Mouse (Mus musculus): ENCODE measurements at regions not wholly inside any gene's neighbourhood (a gene's known extent, or its start where the extent isn't known, plus 50 kb on each side); places are given as distances from the start of the nearest gene placed in this dataset.

DNA sequence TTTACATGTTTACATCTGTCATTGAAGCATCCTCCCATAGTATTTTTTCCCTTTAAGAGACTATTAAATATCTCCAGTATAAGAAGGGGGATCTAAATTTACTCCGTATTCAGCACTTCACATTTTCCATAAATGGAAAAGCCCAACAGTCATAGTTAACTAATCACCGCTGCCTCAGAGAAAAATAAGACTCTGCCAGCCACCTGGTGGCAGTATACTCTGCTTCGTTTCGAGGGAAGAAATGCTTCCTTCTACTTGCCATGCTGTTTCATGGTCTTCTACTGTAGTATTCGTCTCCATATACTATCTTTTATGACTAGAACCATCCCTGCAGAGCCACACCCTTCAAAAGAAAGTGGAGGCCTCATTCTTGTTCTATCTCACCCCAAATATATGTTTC is 52.0 kb upstream of the Tro start:
- ATAC-seq (no peak), DNase-seq (no peak)
- WGBS (ENCODE audit: insufficient replicate concordance), result 28% methylated on average over 5 of the region's 5 CpGs
- H3K27me3 ChIP-seq (ENCODE audit: insufficient read depth, low read length), result no peaks in the 10 kb centered on the region
- no peaks in the 10 kb centered on the region for H3K36me3 ChIP-seq (replicated peaks; ENCODE audit: insufficient read depth, low read length)
- H3K4me3 ChIP-seq (ENCODE audit: low read depth, low read length), result no peak overlapping the region
- H3K9me3 ChIP-seq (ENCODE audit: low read length), result no peaks in the 10 kb centered on the region
- TF ChIP-seq EP300 (IDR thresholded peaks at IDR 0.05; ENCODE audit: low read depth) (no peak), CTCF (IDR thresholded peaks at IDR 0.05; ENCODE audit: low read depth) (peak; percentile 51)
- H3K27ac ChIP-seq (ENCODE audit: low read depth), result no peak overlapping the region
- no peak overlapping the region for H3K9ac ChIP-seq (replicated peaks)
- H3K4me2 ChIP-seq (ENCODE audit: low read depth, low read length), result no peak overlapping the region
- H3K4me1 ChIP-seq (ENCODE audit: insufficient read depth), result no peaks in the 10 kb centered on the region

Measured in liver, postnatal 0 days (tissue).